Mouse (Mus musculus) cerebellum, adult 2 months (tissue): ENCODE data around the gene Ranbp3.

Experiments used
- CTCF ChIP-seq: fragments of 200-500 bp; IDR thresholded peaks from 2 replicates; pipeline ENCODE4 v1.5.1; 2011; ENCODE audit warnings: low read depth, mild to moderate bottlenecking, control low read depth, low read length, moderate library complexity, borderline replicate concordance; ENCODE audit not compliant: insufficient read depth
- POLR2A ChIP-seq: fragments of 200-500 bp; IDR thresholded peaks from 2 replicates; pipeline ENCODE4 v1.6.1; 2011; ENCODE audit warnings: low read length, control low read depth, borderline replicate concordance; ENCODE audit not compliant: insufficient read depth

DNA sequence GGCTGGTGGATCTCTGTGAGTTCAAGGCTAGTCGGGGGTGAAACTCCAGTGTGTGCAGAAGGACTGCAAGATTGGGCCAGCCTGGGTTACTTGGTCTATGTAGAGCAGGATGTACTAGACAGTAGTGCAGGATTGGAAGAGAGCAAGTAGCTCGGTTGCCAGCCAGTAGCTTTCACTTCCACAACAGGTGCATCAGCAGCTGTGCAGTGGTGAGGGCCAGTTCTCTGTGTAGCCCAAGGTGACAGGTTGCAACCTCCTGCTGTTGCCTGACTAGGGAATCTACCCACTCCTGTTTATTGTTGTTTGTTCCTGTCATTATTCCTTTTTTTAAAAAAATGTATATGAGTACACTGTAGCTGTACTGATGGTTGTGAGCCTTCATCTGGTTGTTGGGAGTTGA lies 15.6 kb downstream of the Ranbp3 start:
- no peak for TF ChIP-seq POLR2A
- TF ChIP-seq CTCF = no peak
